Mouse (Mus musculus) testis, adult 2 months (tissue): ENCODE results near the gene Prss45.

Source experiments
- CTCF ChIP-seq: fragments of 200-500 bp; IDR thresholded peaks from 2 replicates; pipeline ENCODE4 v1.5.1; 2012; ENCODE audit warnings: low read depth, mild to moderate bottlenecking, inconsistent platforms, low read length, moderate library complexity; ENCODE audit not compliant: control insufficient read depth, insufficient read depth, insufficient replicate concordance
- POLR2A ChIP-seq: fragments of 200-500 bp; IDR thresholded peaks from 2 replicates; pipeline ENCODE4 v1.6.1; 2012; ENCODE audit warnings: low read depth, mild to moderate bottlenecking, inconsistent platforms, low read length, moderate library complexity; ENCODE audit not compliant: control insufficient read depth

- TF ChIP-seq CTCF (no peak), POLR2A (peak; percentile 81)
Measured at GRCm38 (mm10) chr9:110844206-110844605, 9.8 kb downstream of the Prss45 start, which contains the start of gene Prss46.
